Mouse (Mus musculus) forebrain, embryonic 11.5 days (tissue): ENCODE data around the gene Suds3. TPM values are rescaled to one million over a fixed set of nuclear protein-coding genes. Genes with fewer than 3 reads are reported as not detected.

Source experiments
- ATAC-seq: fragments of 200-750 bp; cut with Nextera tagmentation; replicated peaks from 2 replicates; pipeline ENCODE4 v1.8.0; 2017; ENCODE audit warnings: moderate TSS enrichment; ENCODE audit not compliant: low FRiP score
- DNase-seq: peaks from one replicate; pipeline ENCODE4 v3.0.0-alpha.2; 2017; ENCODE audit warnings: low spot score
- H3K27ac ChIP-seq: fragments of 300-500 bp; sonication (generic); 2 replicates; pipeline ENCODE4 v1.5.1; 2014; ENCODE audit warnings: low read depth, low read length
- H3K27me3 ChIP-seq: fragments of 300-500 bp; sonication (generic); 2 replicates; pipeline ENCODE4 v1.6.1; 2014; ENCODE audit warnings: mild to moderate bottlenecking, low read length, mixed read lengths; ENCODE audit not compliant: control insufficient read depth, insufficient read depth
- H3K36me3 ChIP-seq: fragments of 300-500 bp; sonication (generic); 2 replicates; pipeline ENCODE4 v1.6.1; 2014; ENCODE audit warnings: mild to moderate bottlenecking, low read length, moderate library complexity, mixed read lengths; ENCODE audit not compliant: control insufficient read depth, insufficient read depth
- H3K4me1 ChIP-seq: fragments of 300-500 bp; sonication (generic); replicated peaks from 2 replicates; pipeline ENCODE4 v1.6.1; 2014; ENCODE audit warnings: low read length, mixed read lengths; ENCODE audit not compliant: control insufficient read depth, insufficient read depth
- H3K4me2 ChIP-seq: fragments of 300-500 bp; sonication (generic); 2 replicates; pipeline ENCODE4 v1.6.1; 2014; ENCODE audit warnings: low read depth, mild to moderate bottlenecking, low read length, moderate library complexity, mixed read lengths; ENCODE audit not compliant: severe bottlenecking
- H3K4me3 ChIP-seq: fragments of 300-500 bp; sonication (generic); 2 replicates; pipeline ENCODE4 v1.5.1; 2014; ENCODE audit warnings: low read depth, low read length
- H3K9ac ChIP-seq: fragments of 300-500 bp; sonication (generic); 2 replicates; pipeline ENCODE4 v1.6.1; 2014; ENCODE audit warnings: low read length
- H3K9me3 ChIP-seq: fragments of 300-500 bp; sonication (generic); 2 replicates; pipeline ENCODE4 v1.6.1; 2016; ENCODE audit warnings: low read length, mixed read lengths; ENCODE audit not compliant: control insufficient read depth
- WGBS: fragments of 180-500 bp; shearing (Covaris S2); extraction: QIAGEN DNeasy Blood & Tissue Kit; methylation state at CpG from one replicate; pipeline ENCODE4 v1.1.7; 2014; 5-methylcytosine and 5-hydroxymethylcytosine counted together
- polyA plus RNA-seq: library from polyadenylated mRNA; unstranded; fragments of >200 nt; fragmentation: Nextera tagmentation; extraction: Ambion mirVana; gene quantifications from 2 replicates; pipeline ENCODE4 v1.2.1, GENCODE M21; 2014

The Suds3 gene
- polyA plus RNA-seq, 1 experiment from 2014 or later = 52.1 TPM

DNA sequence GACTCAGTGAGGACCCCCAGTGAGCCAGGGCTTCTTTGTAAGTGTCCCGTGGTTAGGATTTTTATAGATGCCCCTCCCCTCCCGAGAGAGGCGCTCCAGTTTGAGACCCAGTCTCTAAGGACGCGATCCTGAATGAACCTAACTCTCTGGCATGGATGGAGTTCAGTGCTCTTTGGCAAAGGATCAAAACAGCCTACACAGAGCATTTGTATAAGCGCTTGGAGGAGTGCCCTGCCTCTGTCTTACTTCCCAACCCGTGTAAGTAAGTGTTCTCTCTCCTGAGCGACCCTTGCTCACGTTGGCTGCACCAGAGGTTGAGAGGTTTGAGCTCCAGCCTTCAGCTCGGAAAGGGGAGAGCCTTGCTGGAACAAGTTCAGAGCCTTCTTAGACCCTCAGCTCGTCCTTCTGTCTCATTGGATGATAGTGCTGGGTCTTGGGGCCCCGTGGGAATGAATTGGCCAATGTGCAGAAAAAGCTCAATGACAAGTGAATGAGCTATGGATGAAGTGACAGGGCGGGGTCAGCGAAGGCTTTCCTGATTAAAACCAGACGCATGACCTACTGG is 37.7 kb upstream of the Suds3 start:
- ATAC-seq (no peak), DNase-seq (no peak)
- H3K9ac ChIP-seq = no peak overlapping the region
- H3K27me3 ChIP-seq = no peaks in the 10 kb centered on the region
- H3K36me3 ChIP-seq = no peaks in the 10 kb centered on the region
- H3K4me3 ChIP-seq = no peak overlapping the region
- no peak overlapping the region for H3K27ac ChIP-seq
- H3K9me3 ChIP-seq = no peaks in the 10 kb centered on the region
- 83% methylated on average over 15 of the region's 15 CpGs for WGBS
- H3K4me1 ChIP-seq = no peaks in the 10 kb centered on the region
- no peak overlapping the region for H3K4me2 ChIP-seq

- DNase-seq (no peak), ATAC-seq (no peak)
- Histone ChIP-seq H3K4me1 (no peaks in the 10 kb centered on the region), H3K4me2 (no peak overlapping the region), H3K9ac (no peak overlapping the region), H3K27ac (no peak overlapping the region), H3K27me3 (no peaks in the 10 kb centered on the region), H3K9me3 (no peaks in the 10 kb centered on the region), H3K4me3 (no peak overlapping the region), H3K36me3 (no peaks in the 10 kb centered on the region)
These were observed 37.0 kb upstream of the Suds3 start for GRCm38 (mm10) chr5:117152944-117153343.

DNA sequence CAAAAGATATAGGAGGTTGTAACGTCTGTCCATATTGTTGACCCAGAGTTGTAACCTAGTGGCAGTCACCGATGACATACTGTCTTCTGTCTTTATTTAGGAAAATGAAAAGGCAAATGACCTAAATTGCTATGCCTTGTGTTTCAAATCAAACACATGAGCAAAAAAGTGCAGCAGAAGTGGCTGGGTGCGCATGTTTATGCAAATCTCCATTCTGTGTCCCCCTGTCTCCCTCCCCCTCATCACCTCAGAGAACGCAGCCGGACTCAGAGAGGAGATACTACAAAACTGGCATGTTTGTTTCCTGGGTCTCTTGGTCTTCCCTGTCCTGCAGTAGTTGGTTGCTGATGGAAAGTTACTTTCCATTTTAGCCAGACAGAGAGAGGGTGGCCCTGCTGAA is 34.2 kb upstream of the Suds3 start:
- WGBS = 88% methylated on average over 5 of the region's 5 CpGs
- H3K4me2 ChIP-seq = no peak overlapping the region
- H3K36me3 ChIP-seq = no peaks in the 10 kb centered on the region
- H3K4me3 ChIP-seq = no peak overlapping the region
- ATAC-seq (no peak), DNase-seq (no peak)
- H3K4me1 ChIP-seq = no peaks in the 10 kb centered on the region
- H3K27ac ChIP-seq = no peak overlapping the region
- H3K9ac ChIP-seq = no peak overlapping the region
- no peaks in the 10 kb centered on the region for H3K27me3 ChIP-seq
- no peaks in the 10 kb centered on the region for H3K9me3 ChIP-seq

- no peak for ATAC-seq
These were observed 33.4 kb upstream of the Suds3 start for GRCm38 (mm10) chr5:117149054-117149942.

GRCm38 (mm10) chr5:117147187-117148095 is 31.5 kb upstream of the Suds3 start:
- no peak overlapping the region for H3K4me3 ChIP-seq
- no peaks in the 10 kb centered on the region for H3K36me3 ChIP-seq
- no peak overlapping the region for H3K4me2 ChIP-seq
- DNase-seq = no peak
- H3K9me3 ChIP-seq = no peaks in the 10 kb centered on the region
- no peaks in the 10 kb centered on the region for H3K27me3 ChIP-seq
- 92% methylated on average over 16 of the region's 16 CpGs for WGBS
- H3K9ac ChIP-seq = no peak overlapping the region
- ATAC-seq = no peak
- H3K27ac ChIP-seq = no peak overlapping the region
- no peaks in the 10 kb centered on the region for H3K4me1 ChIP-seq

More at GRCm38 (mm10) chr5:117149054-117149942, 33.4 kb upstream of the Suds3 start:
- Histone ChIP-seq H3K4me2 (no peak overlapping the region), H3K36me3 (no peaks in the 10 kb centered on the region), H3K9ac (no peak overlapping the region), H3K4me3 (no peak overlapping the region), H3K9me3 (no peaks in the 10 kb centered on the region), H3K4me1 (no peaks in the 10 kb centered on the region), H3K27ac (no peak overlapping the region), H3K27me3 (no peaks in the 10 kb centered on the region)
- 86% methylated on average over 16 of the region's 16 CpGs for WGBS
- DNase-seq = no peak

- no peaks in the 10 kb centered on the region for H3K27me3 ChIP-seq
These were observed 30.3 kb upstream of the Suds3 start for GRCm38 (mm10) chr5:117146165-117146564.

GRCm38 (mm10) chr5:117143721-117144135 is 27.8 kb upstream of the Suds3 start:
- DNase-seq = no peak
- WGBS = 65% methylated on average over 9 of the region's 9 CpGs

More at GRCm38 (mm10) chr5:117146165-117146564, 30.3 kb upstream of the Suds3 start:
- H3K27ac ChIP-seq = no peak overlapping the region
- ATAC-seq = no peak
- H3K36me3 ChIP-seq = no peaks in the 10 kb centered on the region
- no peak overlapping the region for H3K9ac ChIP-seq
- H3K9me3 ChIP-seq = no peaks in the 10 kb centered on the region
- no peaks in the 10 kb centered on the region for H3K4me1 ChIP-seq
- H3K4me2 ChIP-seq = no peak overlapping the region
- no peak for DNase-seq
- H3K4me3 ChIP-seq = no peak overlapping the region

GRCm38 (mm10) chr5:117140374-117140773 is 24.5 kb upstream of the Suds3 start:
- 81% methylated on average over 7 of the region's 7 CpGs for WGBS
- Histone ChIP-seq H3K9me3 (no peaks in the 10 kb centered on the region), H3K4me2 (no peak overlapping the region), H3K4me1 (no peaks in the 10 kb centered on the region), H3K9ac (no peak overlapping the region), H3K27ac (no peak overlapping the region), H3K4me3 (no peak overlapping the region), H3K27me3 (no peaks in the 10 kb centered on the region), H3K36me3 (no peaks in the 10 kb centered on the region)
- ATAC-seq (no peak), DNase-seq (no peak)

More at GRCm38 (mm10) chr5:117143721-117144135, 27.8 kb upstream of the Suds3 start:
- Histone ChIP-seq H3K4me3 (no peak overlapping the region), H3K4me2 (no peak overlapping the region), H3K36me3 (no peaks in the 10 kb centered on the region), H3K9me3 (no peaks in the 10 kb centered on the region), H3K9ac (no peak overlapping the region), H3K27ac (no peak overlapping the region), H3K4me1 (no peaks in the 10 kb centered on the region), H3K27me3 (no peaks in the 10 kb centered on the region)
- no peak for ATAC-seq
